Mouse (Mus musculus): ENCODE results near the gene Vmn2r121.

Vmn2r121 gene

DNA sequence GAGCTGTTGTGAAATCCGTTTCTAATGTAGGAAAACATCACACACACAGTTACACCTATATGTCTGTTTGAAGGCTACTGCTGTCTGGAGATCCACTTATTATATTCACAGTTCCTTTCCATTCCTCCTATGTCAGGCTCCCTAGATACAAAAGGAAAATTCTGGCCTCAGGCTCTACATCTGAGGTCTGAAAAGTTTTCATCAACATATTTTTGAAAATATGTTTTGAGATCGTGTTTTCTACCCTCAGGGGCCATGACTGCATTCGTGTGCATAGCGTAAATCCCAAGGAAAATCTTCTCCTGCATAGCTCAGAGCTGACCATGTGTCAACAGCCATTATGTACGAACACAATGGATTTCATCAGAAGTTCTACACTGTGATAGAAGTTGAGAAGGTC is at the start of gene Vmn2r121:
Gene Vmn2r121 (minus strand): TSS at position 101 of the 400 bp plus-strand sequence.
- DNase-seq = no peak

Measured in right cerebral cortex, postnatal 25 days (tissue).